Mouse (Mus musculus) intestine, embryonic 14.5 days (tissue): ENCODE measurements around the gene Gm38394. TPM values are rescaled to one million over a fixed set of nuclear protein-coding genes. Genes with fewer than 3 reads are reported as not detected.

ENCODE experiments used
- ATAC-seq: fragments of 200-750 bp; cut with Nextera tagmentation; replicated peaks from 2 replicates; pipeline ENCODE4 v1.8.0; 2017; ENCODE audit warnings: low read depth, moderate number of reproducible peaks, moderate TSS enrichment, moderate library complexity; ENCODE audit not compliant: low FRiP score, low TSS enrichment
- DNase-seq: peaks from one replicate; pipeline ENCODE4 v3.0.0-alpha.2; 2018; ENCODE audit warnings: low spot score
- H3K27ac ChIP-seq: fragments of 300-500 bp; sonication (generic); 2 replicates; pipeline ENCODE4 v1.5.1; 2014; ENCODE audit warnings: low read depth, mild to moderate bottlenecking, control low read depth
- H3K27me3 ChIP-seq: fragments of 300-500 bp; sonication (generic); replicated peaks from 2 replicates; pipeline ENCODE4 v1.6.1; 2014; ENCODE audit warnings: low read length, control low read depth; ENCODE audit not compliant: control insufficient read depth, insufficient read depth
- H3K36me3 ChIP-seq: fragments of 300-500 bp; sonication (generic); 2 replicates; pipeline ENCODE4 v1.6.1; 2014; ENCODE audit warnings: low read length, control low read depth; ENCODE audit not compliant: control insufficient read depth, insufficient read depth
- H3K4me1 ChIP-seq: fragments of 300-500 bp; sonication (generic); replicated peaks from 2 replicates; pipeline ENCODE4 v1.6.1; 2014; ENCODE audit warnings: low read length, control low read depth, mixed read lengths; ENCODE audit not compliant: control insufficient read depth, insufficient read depth
- H3K4me2 ChIP-seq: fragments of 300-500 bp; sonication (generic); 2 replicates; pipeline ENCODE4 v1.6.1; 2014; ENCODE audit warnings: low read length
- H3K4me3 ChIP-seq: fragments of 300-500 bp; sonication (generic); 2 replicates; pipeline ENCODE4 v1.5.1; 2014; ENCODE audit warnings: low read depth, low read length, control low read depth, mixed read lengths
- H3K9ac ChIP-seq: fragments of 300-500 bp; sonication (generic); 2 replicates; pipeline ENCODE4 v1.6.1; 2014; ENCODE audit warnings: mild to moderate bottlenecking, low read length
- H3K9me3 ChIP-seq: fragments of 300-500 bp; sonication (generic); 2 replicates; pipeline ENCODE4 v1.6.1; 2016; ENCODE audit warnings: low read length, control low read depth; ENCODE audit not compliant: control insufficient read depth
- WGBS: fragments of 180-500 bp; shearing (Covaris S2); extraction: QIAGEN DNeasy Blood & Tissue Kit; methylation state at CpG from one replicate; pipeline ENCODE4 v1.1.7; 2014; 5-methylcytosine and 5-hydroxymethylcytosine counted together
- polyA plus RNA-seq: library from polyadenylated mRNA; unstranded; fragments of >200 nt; fragmentation: Nextera tagmentation; extraction: Ambion mirVana; gene quantifications from 2 replicates; pipeline ENCODE4 v1.2.1, GENCODE M21; 2014

The Gm38394 gene
- polyA plus RNA-seq, 1 experiment from 2014 or later, result 11.7 TPM

GRCm38 (mm10) chr1:133618311-133618710, 42.8 kb downstream of the Gm38394 start:
- Histone ChIP-seq H3K9me3 (no peaks in the 10 kb centered on the region), H3K9ac (no peak overlapping the region), H3K27ac (no peak overlapping the region), H3K4me1 (no peaks in the 10 kb centered on the region), H3K4me3 (no peak overlapping the region), H3K27me3 (no peaks in the 10 kb centered on the region), H3K4me2 (no peak overlapping the region), H3K36me3 (peaks cover 70% of the 10 kb centered on the region)
- 76% methylated on average over 8 of the region's 8 CpGs for whole genome bisulfite sequencing
- 0 out of 2 replicates have a peak, but pooled peaks have one; percentile 30 for ATAC-seq
- no peak for DNase-seq

- WGBS, result 53% methylated on average over 2 of the region's 2 CpGs
- H3K9me3 ChIP-seq, result no peaks in the 10 kb centered on the region
- no peak overlapping the region for H3K9ac ChIP-seq
- H3K4me3 ChIP-seq, result no peak overlapping the region
- H3K27ac ChIP-seq, result no peak overlapping the region
- no peak for ATAC-seq
- H3K27me3 ChIP-seq, result no peaks in the 10 kb centered on the region
- no peaks in the 10 kb centered on the region for H3K4me1 ChIP-seq
- H3K36me3 ChIP-seq, result peaks cover 66% of the 10 kb centered on the region
- no peak overlapping the region for H3K4me2 ChIP-seq
- DNase-seq, result no peak
Measured at GRCm38 (mm10) chr1:133617908-133618307, 43.2 kb downstream of the Gm38394 start.

- Histone ChIP-seq H3K9ac (no peak overlapping the region), H3K27me3 (no peaks in the 10 kb centered on the region), H3K4me1 (peaks cover 3% of the 10 kb centered on the region), H3K4me3 (no peak overlapping the region), H3K27ac (no peak overlapping the region), H3K9me3 (no peaks in the 10 kb centered on the region), H3K4me2 (no peak overlapping the region), H3K36me3 (peaks cover 31% of the 10 kb centered on the region)
- WGBS, result 76% methylated on average over 3 of the region's 3 CpGs
- DNase-seq (no peak), ATAC-seq (no peak)
Measured at GRCm38 (mm10) chr1:133613817-133614216, 47.3 kb downstream of the Gm38394 start.

GRCm38 (mm10) chr1:133611436-133611835, 49.7 kb downstream of the Gm38394 start:
- Histone ChIP-seq H3K4me3 (no peak overlapping the region), H3K27ac (no peak overlapping the region), H3K9ac (no peak overlapping the region), H3K4me2 (no peak overlapping the region), H3K27me3 (no peaks in the 10 kb centered on the region), H3K4me1 (peaks cover 4% of the 10 kb centered on the region), H3K36me3 (peaks cover 37% of the 10 kb centered on the region), H3K9me3 (no peaks in the 10 kb centered on the region)
- no peak for DNase-seq
- no peak for ATAC-seq
- 73% methylated on average over 1 of the region's 1 CpGs for WGBS

- DNase-seq (no peak), ATAC-seq (no peak)
- WGBS, result 55% methylated on average over 6 of the region's 6 CpGs
- Histone ChIP-seq H3K27ac (no peak overlapping the region), H3K36me3 (peaks cover 42% of the 10 kb centered on the region), H3K4me3 (peak overlapping the region; percentile 91; the same call in 1 of the 2 replicates), H3K27me3 (no peaks in the 10 kb centered on the region), H3K4me1 (peaks cover 4% of the 10 kb centered on the region), H3K4me2 (0 out of 2 replicates have a peak overlapping the region, but pooled peaks have one; percentile 5), H3K9me3 (no peaks in the 10 kb centered on the region), H3K9ac (no peak overlapping the region)
Measured at GRCm38 (mm10) chr1:133610601-133611000, 50.5 kb downstream of the Gm38394 start.

- peaks cover 48% of the 10 kb centered on the region for H3K36me3 ChIP-seq
Measured at GRCm38 (mm10) chr1:133609771-133610502, 51.2 kb downstream of the Gm38394 start, which contains the start of gene Snrpe. Snrpe (minus strand) TSS chr1:133610291.

GRCm38 (mm10) chr1:133603174-133603573, 57.9 kb downstream of the Gm38394 start:
- no peak for DNase-seq
- Histone ChIP-seq H3K9ac (no peak overlapping the region), H3K27me3 (no peaks in the 10 kb centered on the region), H3K4me3 (no peak overlapping the region), H3K4me1 (no peaks in the 10 kb centered on the region), H3K27ac (no peak overlapping the region), H3K9me3 (no peaks in the 10 kb centered on the region), H3K4me2 (no peak overlapping the region), H3K36me3 (peaks cover 69% of the 10 kb centered on the region)
- 93% methylated on average over 4 of the region's 4 CpGs for WGBS
- no peak for ATAC-seq

More at GRCm38 (mm10) chr1:133609771-133610502, 51.2 kb downstream of the Gm38394 start, which contains the start of gene Snrpe:
- no peaks in the 10 kb centered on the region for H3K27me3 ChIP-seq
- peak within 1 kb of the TSS; percentile 97 for H3K9ac ChIP-seq
- DNase-seq (peak; percentile 99), ATAC-seq (peak; percentile 97)
- H3K4me2 ChIP-seq, result peak within 1 kb of the TSS; percentile 93
- H3K27ac ChIP-seq, result peak within 1 kb of the TSS; percentile 90
- peaks cover 4% of the 10 kb centered on the region for H3K4me1 ChIP-seq
- H3K9me3 ChIP-seq, result no peaks in the 10 kb centered on the region
- H3K4me3 ChIP-seq, result peak within 1 kb of the TSS; percentile 91
- WGBS, result under 1% methylated on average over 73 of the region's 73 CpGs

GRCm38 (mm10) chr1:133596298-133597007, 64.7 kb downstream of the Gm38394 start:
- Histone ChIP-seq H3K4me3 (no peak overlapping the region), H3K4me2 (no peak overlapping the region), H3K36me3 (peaks cover 2% of the 10 kb centered on the region), H3K9me3 (no peaks in the 10 kb centered on the region), H3K9ac (no peak overlapping the region), H3K27me3 (no peaks in the 10 kb centered on the region), H3K4me1 (no peaks in the 10 kb centered on the region; the same call in 1 of the 2 replicates), H3K27ac (no peak overlapping the region)
- 14% methylated on average over 4 of the region's 4 CpGs for WGBS
- DNase-seq (no peak), ATAC-seq (no peak)
